Mouse (Mus musculus) spleen, postnatal 10 days (tissue): ENCODE results near the gene Renbp.

ENCODE experiments used
- DNase-seq, 2 experiments: peaks; one replicate each; pipeline ENCODE4 v3.0.0; 2021 to 2022; ENCODE audit warnings: low spot score in 2 of 2

Renbp gene

DNA sequence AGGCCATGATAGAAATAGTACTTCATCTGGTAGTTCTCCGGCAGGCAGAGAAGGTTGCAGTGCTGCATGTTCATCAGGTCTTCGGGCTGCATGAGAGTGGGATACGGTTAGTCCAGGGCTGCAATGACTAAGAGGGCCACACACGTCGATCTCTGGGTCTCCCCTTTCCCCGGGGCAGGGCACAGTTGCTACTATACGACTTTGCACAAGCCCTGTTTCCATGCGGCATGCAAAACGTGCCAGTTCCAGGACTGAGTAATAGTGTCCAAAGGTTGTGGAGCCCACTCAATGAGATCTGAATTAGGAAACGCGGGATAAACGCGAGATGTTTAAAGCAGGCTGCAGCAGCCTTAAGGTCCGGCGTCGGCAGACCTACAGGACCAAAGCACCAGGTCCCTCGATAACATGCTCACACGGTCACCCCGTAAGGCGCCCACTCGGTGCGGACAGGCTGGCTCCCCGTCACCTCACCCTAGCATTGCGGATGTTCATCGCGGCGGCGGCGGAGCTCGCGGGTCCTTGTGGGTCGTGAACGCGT, 9.3 kb downstream of the Renbp start:
- peak in 1 of 2 experiments; percentile 23 for DNase-seq

DNA sequence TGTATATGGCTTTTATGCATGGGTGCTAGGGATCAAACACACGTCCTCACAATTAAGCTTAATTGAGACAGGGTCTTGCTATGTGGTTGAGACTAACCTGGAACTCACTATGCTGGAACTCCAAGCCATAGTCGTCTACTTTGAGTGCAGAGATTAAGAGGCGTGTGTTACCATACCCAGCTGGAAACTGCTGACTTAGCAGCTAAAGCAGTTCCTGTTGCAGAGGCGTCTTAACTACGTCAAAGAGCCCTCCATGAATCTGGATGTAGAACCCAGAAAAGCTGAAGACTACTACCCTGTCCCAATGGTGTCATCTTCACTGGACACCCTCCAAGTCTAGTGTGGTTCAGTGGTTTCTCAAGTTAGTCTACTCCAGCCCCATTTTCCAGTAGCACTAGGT, 12.0 kb downstream of the Renbp start:
- no peak for DNase-seq

DNA sequence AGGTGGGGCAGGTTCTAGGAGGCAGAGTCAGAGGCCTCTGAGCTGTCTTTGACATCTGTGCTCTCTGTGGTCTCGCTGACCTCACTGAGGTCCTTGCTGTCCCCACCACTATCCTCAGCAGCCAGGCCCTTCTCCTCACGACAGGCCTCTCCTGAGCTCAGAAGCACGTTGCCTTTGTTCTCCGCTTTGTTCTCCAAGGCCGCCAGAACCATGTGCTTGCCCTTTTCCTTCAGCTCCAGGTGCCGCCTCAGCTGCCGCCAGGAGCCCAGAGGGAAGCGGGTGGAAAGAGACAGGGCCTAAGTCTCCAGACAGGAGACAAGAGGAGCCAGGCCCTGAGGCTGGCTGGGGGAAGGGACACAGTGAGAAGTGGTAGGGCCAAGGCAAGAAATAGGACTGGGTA, 13.7 kb downstream of the Renbp start:
- DNase-seq: no peak

- peak; percentile 54 to 89 for DNase-seq
Measured at GRCm38 (mm10) chrX:73914827-73915703, 15.6 kb downstream of the Renbp start.

GRCm38 (mm10) chrX:73911588-73911987, 19.1 kb downstream of the Renbp start:
- peak; percentile 26 to 55 for DNase-seq

- DNase-seq: peak; percentile 54 to 68
Measured at GRCm38 (mm10) chrX:73911156-73911555, 19.5 kb downstream of the Renbp start.

GRCm38 (mm10) chrX:73910451-73910850, 20.2 kb downstream of the Renbp start:
- DNase-seq: no peak

- DNase-seq: no peak
Measured at GRCm38 (mm10) chrX:73910049-73910448, 20.6 kb downstream of the Renbp start.

- DNase-seq: no peak
Measured at GRCm38 (mm10) chrX:73897959-73898358, 32.7 kb downstream of the Renbp start.

- peak; percentile 36 to 74 for DNase-seq
Measured at GRCm38 (mm10) chrX:73895719-73896118, 34.9 kb downstream of the Renbp start, which contains the start of gene L1cam. Gene L1cam, minus strand, starts transcription at chrX:73896105.

DNA sequence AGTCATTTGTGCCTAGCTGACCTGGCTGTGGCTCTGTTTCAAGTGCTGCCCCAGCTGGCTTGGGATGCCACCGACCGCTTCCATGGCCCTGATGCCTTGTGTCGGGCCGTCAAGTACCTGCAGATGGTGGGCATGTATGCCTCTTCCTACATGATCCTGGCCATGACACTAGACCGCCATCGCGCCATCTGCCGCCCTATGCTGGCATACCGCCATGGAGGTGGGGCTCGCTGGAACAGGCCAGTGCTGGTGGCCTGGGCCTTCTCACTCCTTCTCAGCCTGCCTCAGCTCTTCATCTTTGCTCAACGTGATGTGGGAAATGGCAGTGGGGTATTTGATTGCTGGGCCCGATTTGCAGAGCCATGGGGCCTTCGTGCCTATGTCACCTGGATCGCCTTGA, 37.8 kb downstream of the Renbp start:
- DNase-seq: no peak

GRCm38 (mm10) chrX:73891551-73892152, 39.0 kb downstream of the Renbp start, which contains the start of gene Avpr2:
Gene Avpr2, plus strand, starts transcription at chrX:73892102.
- no peak for DNase-seq

DNA sequence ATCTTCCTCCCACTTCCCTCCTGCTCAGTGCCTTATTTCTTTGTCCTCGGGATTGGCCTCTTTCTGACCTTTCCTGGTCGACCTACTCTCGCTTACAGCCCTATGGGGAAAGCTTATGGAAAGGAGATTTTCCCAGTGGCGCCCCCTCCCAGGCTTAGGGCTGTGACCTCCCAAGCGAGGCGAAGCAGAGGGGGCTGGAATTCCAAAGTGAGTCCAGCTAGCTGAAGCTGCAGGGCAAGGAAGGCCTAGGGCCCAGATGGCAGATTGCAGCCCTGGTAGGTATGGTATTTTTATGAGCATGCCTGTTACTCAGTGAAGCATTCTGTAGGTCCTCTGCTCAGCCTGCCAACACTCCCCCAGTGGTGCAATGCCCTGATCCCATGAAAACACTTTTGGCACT, 49.2 kb downstream of the Renbp start:
- DNase-seq: no peak

- no peak for DNase-seq
Measured at GRCm38 (mm10) chrX:73881036-73881427, 49.6 kb downstream of the Renbp start.

DNA sequence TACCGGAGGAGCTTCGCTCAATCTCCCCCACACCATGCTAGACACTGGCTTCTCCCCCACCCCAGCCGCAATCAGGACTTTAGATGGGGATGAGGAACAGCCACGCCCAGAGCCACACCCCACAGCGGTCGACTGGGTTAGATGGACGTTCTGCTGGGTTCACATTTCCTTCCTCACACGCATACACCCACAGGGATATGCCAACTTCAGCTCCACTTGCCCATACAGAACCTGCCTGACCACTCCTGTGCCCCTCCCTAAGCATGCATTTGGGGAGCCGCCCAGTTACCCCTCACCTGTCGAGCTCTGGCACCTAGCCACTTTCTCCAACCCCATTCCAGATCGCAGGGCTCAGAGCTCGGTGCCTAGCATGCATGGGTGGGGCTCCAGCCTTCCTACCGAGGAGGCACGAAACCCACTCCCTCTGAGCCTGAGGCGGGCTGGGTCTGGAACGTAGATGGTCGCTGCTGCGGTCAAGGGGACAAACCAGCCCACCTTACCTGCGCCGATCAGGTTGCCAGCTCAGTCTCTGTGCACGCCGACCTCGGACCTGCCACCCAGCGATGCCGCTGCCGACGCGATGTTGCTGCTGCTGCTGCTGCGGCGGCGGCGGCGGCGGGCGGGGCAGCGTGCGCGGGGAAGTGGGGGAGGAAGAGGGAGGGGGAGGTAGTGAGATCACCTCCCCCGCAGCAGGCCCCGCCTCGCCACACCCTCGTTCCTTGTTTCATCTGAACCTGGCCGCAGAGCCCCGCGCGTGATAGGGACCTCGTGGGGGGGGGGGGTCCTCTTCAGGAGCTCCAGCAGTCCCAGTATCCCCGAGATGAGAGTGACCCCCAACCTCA, 50.2 kb downstream of the Renbp start:
- peak in 1 of 2 experiments; percentile 60 for DNase-seq

DNA sequence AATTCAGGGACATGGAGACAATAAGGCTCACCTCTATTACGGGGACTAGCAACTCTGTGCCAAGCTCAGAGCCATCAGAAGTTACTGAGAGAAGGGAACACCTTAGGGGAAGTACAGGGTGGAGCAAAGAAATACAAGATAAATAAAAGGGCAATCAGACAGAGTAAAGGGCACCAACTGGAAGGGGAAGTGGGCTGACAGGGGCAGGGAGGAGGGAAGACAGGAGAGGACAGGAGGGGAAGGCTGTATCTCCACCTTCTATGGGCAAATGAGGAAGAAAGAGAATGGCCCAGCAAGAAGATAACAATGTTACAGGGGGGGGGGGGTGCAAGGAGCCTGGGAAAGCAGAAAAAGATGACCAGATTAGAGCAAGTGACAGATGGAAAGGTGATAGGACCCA, 53.6 kb downstream of the Renbp start:
- DNase-seq: no peak

GRCm38 (mm10) chrX:73875881-73876280, 54.8 kb downstream of the Renbp start:
- no peak for DNase-seq
